Mouse (Mus musculus): Measurements from ENCODE around the gene Krtap3-3. TPM values are rescaled to one million over a fixed set of nuclear protein-coding genes. Genes with fewer than 3 reads are reported as not detected.

Gene Krtap3-3
- total RNA-seq, 1 experiment from 2014 or later: not detected

Other genes starting within 250 kb of the Krtap3-3 start
- not detected in 2 replicates for gene Krt25, start 227.9 kb downstream of the Krtap3-3 start, total RNA-seq (2017)
- gene Krt26, start 212.9 kb downstream of the Krtap3-3 start, total RNA-seq (2017): not detected in 2 replicates
- not detected in 2 replicates for gene Krt27, start 199.8 kb downstream of the Krtap3-3 start, total RNA-seq (2017)
- gene Krt28, start 176.0 kb downstream of the Krtap3-3 start, total RNA-seq (2017): not detected in 2 replicates
- 0.50 TPM in 1 of 2 replicates, not detected in the other for gene Krt10, start 161.5 kb downstream of the Krtap3-3 start, total RNA-seq (2017)
- not detected in 2 replicates for gene Krt12, start 128.6 kb downstream of the Krtap3-3 start, total RNA-seq (2017)
- gene Krt20, start 112.7 kb downstream of the Krtap3-3 start, total RNA-seq (2017): not detected in 2 replicates
- not detected in 2 replicates for gene Krt23, start 57.7 kb downstream of the Krtap3-3 start, total RNA-seq (2017)
- gene Krt39, start 29.5 kb downstream of the Krtap3-3 start, total RNA-seq (2017): not detected in 2 replicates
- not detected in 2 replicates for gene Krt40, start 7.7 kb downstream of the Krtap3-3 start, total RNA-seq (2017)
- not detected in 2 replicates for gene Krtap3-2, start 6.0 kb upstream of the Krtap3-3 start, total RNA-seq (2017)
- not detected in 2 replicates for gene Gm11939, start 8.6 kb upstream of the Krtap3-3 start, total RNA-seq (2017)
- not detected in 2 replicates for gene Krtap3-1, start 15.8 kb upstream of the Krtap3-3 start, total RNA-seq (2017)
- not detected in 2 replicates for gene Krtap1-5, start 30.2 kb upstream of the Krtap3-3 start, total RNA-seq (2017)
- gene Krtap1-4, start 32.8 kb upstream of the Krtap3-3 start, total RNA-seq (2017): not detected in 2 replicates
- gene Krtap1-3, start 40.5 kb upstream of the Krtap3-3 start, total RNA-seq (2017): not detected in 2 replicates
- not detected in 2 replicates for gene Krtap9-3, start 47.2 kb upstream of the Krtap3-3 start, total RNA-seq (2017)
- gene Gm11938, start 52.4 kb upstream of the Krtap3-3 start, total RNA-seq (2017): not detected in 2 replicates
- gene Gm11937, start 59.3 kb upstream of the Krtap3-3 start, total RNA-seq (2017): not detected in 2 replicates
- gene Krtap2-4, start 64.0 kb upstream of the Krtap3-3 start, total RNA-seq (2017): not detected in 2 replicates
- not detected in 2 replicates for gene Gm11562, start 69.6 kb upstream of the Krtap3-3 start, total RNA-seq (2017)
- gene Krtap4-1, start 77.4 kb upstream of the Krtap3-3 start, total RNA-seq (2017): not detected in 2 replicates
- gene Krtap4-2, start 84.2 kb upstream of the Krtap3-3 start, total RNA-seq (2017): not detected in 2 replicates
- not detected in 2 replicates for gene Krtap4-7, start 93.2 kb upstream of the Krtap3-3 start, total RNA-seq (2017)
- gene Gm11555, start 99.4 kb upstream of the Krtap3-3 start, total RNA-seq (2017): not detected in 2 replicates
- not detected in 2 replicates for gene Gm11563, start 108.1 kb upstream of the Krtap3-3 start, total RNA-seq (2017)
- gene Krtap4-6, start 115.1 kb upstream of the Krtap3-3 start, total RNA-seq (2017): not detected in 2 replicates
- not detected in 2 replicates for gene Gm14190, start 139.9 kb upstream of the Krtap3-3 start, total RNA-seq (2017)
- not detected in 2 replicates for gene Gm14180, start 183.4 kb upstream of the Krtap3-3 start, total RNA-seq (2017)
- not detected in 2 replicates for gene Gm11595, start 222.0 kb upstream of the Krtap3-3 start, total RNA-seq (2017)
- gene Krtap4-8, start 229.8 kb upstream of the Krtap3-3 start, total RNA-seq (2017): not detected in 2 replicates
- not detected in 2 replicates for gene Krtap4-9, start 234.3 kb upstream of the Krtap3-3 start, total RNA-seq (2017)
- gene Gm11596, start 242.6 kb upstream of the Krtap3-3 start, total RNA-seq (2017): not detected in 2 replicates
- gene Gm11569, start 248.1 kb upstream of the Krtap3-3 start, total RNA-seq (2017): not detected in 2 replicates